Mouse (Mus musculus) embryo, embryonic 9.5 days (tissue): ENCODE data around the gene Lhfp.

Experiments
- DNase-seq: peaks from one replicate; pipeline ENCODE4 v3.0.0-alpha.2; 2017; ENCODE audit errors: extremely low spot score

The Lhfp gene

GRCm38 (mm10) chr3:53041411-53042239 lies at the start of gene Lhfp:
Gene Lhfp (plus strand): TSS chr3:53041528.
- DNase-seq, result peak; percentile 83

- DNase-seq, result no peak
Measured at GRCm38 (mm10) chr3:52993296-52993695, 48.0 kb upstream of the Lhfp start.

- no peak for DNase-seq
Measured at GRCm38 (mm10) chr3:52994666-52995065, 46.7 kb upstream of the Lhfp start.

GRCm38 (mm10) chr3:52996635-52997034 lies 44.7 kb upstream of the Lhfp start:
- DNase-seq, result no peak

- DNase-seq, result no peak
Measured at GRCm38 (mm10) chr3:52997381-52997780, 43.9 kb upstream of the Lhfp start.

- no peak for DNase-seq
Measured at GRCm38 (mm10) chr3:52999016-52999744, 42.1 kb upstream of the Lhfp start.

GRCm38 (mm10) chr3:52999996-53000395 lies 41.3 kb upstream of the Lhfp start:
- DNase-seq, result no peak

GRCm38 (mm10) chr3:53002076-53002475 lies 39.3 kb upstream of the Lhfp start:
- DNase-seq, result no peak

- peak; percentile 15 for DNase-seq
Measured at GRCm38 (mm10) chr3:53004406-53005114, 36.8 kb upstream of the Lhfp start.

- no peak for DNase-seq
Measured at GRCm38 (mm10) chr3:53007411-53007810, 33.9 kb upstream of the Lhfp start.

- peak; percentile 85 for DNase-seq
Measured at GRCm38 (mm10) chr3:53016436-53017340, 24.6 kb upstream of the Lhfp start, which contains the start of gene Cog6. Gene Cog6 (minus strand): TSS chr3:53017237.

GRCm38 (mm10) chr3:53027333-53027732 lies 14.0 kb upstream of the Lhfp start:
- no peak for DNase-seq

GRCm38 (mm10) chr3:53029046-53029445 lies 12.3 kb upstream of the Lhfp start:
- peak; percentile 72 for DNase-seq

GRCm38 (mm10) chr3:53031586-53031985 lies 9.7 kb upstream of the Lhfp start:
- DNase-seq, result no peak

GRCm38 (mm10) chr3:53032432-53032831 lies 8.9 kb upstream of the Lhfp start:
- DNase-seq, result no peak

GRCm38 (mm10) chr3:53033448-53033847 lies 7.9 kb upstream of the Lhfp start:
- DNase-seq, result peak; percentile 53

- DNase-seq, result no peak
Measured at GRCm38 (mm10) chr3:53036076-53036475, 5.3 kb upstream of the Lhfp start.

GRCm38 (mm10) chr3:53036941-53037340 lies 4.4 kb upstream of the Lhfp start:
- DNase-seq, result no peak

GRCm38 (mm10) chr3:53038913-53039312 lies 2.4 kb upstream of the Lhfp start:
- no peak for DNase-seq

GRCm38 (mm10) chr3:53039746-53040145 lies 1.6 kb upstream of the Lhfp start:
- no peak for DNase-seq
